23 mouse cellular contexts compared by ENCODE assay signal in genomic region chr16:7139480-7139879, GRCm38 (mm10).
A peak's percentile ranks its signal among the peaks of the same experiment; 100 is the strongest.
DNase-seq lines count a peak whose midpoint lies in the region; ATAC-seq lines count a peak whose summit lies in the region.
"Had no signal": no experiment of that assay in that cellular context is flagged by ENCODE, and none has a peak within 500 bp of the region (broad histone marks: within the 10 kb centered on the region; RNA-seq: fewer than 3 reads in every experiment).

No protein-coding gene starts in this region.

- peaks cover 22% of the 10 kb centered on the region; the same call in 1 of the 2 replicates for H3K9me3 ChIP-seq in megakaryocyte, embryonic 14.5 days
- H3K9me3 ChIP-seq: embryonic facial prominence, embryonic 10.5 days; embryonic facial prominence, embryonic 12.5 days; forebrain, embryonic 13.5 days had no signal

- no peaks in the 10 kb centered on the region for H3K27me3 ChIP-seq in megakaryocyte, embryonic 14.5 days (replicated peaks)
- H3K27me3 ChIP-seq: CH12.LX; embryonic facial prominence, embryonic 12.5 days; forebrain, embryonic 13.5 days; Patski had no signal

- H3K36me3 ChIP-seq in megakaryocyte, embryonic 14.5 days (replicated peaks; ENCODE audit: low read length) = no peaks in the 10 kb centered on the region
- H3K36me3 ChIP-seq: embryonic facial prominence, embryonic 10.5 days; embryonic facial prominence, embryonic 12.5 days; G1E had no signal

- intact Hi-C loops in heart, postnatal 25 days (cut with DNase I) = no loop called here

- DNase-seq in heart, adult 11 months = peak; percentile 73
- no peak for DNase-seq in heart, postnatal 25 days (ENCODE audit: low spot score)
- peak; percentile 55 for DNase-seq in retina, postnatal 1 day
- DNase-seq in retina, embryonic 14.5 days (ENCODE audit: low spot score) = no peak
- no peak for DNase-seq in lung, postnatal 4 days
- DNase-seq: adrenal gland, adult 8-10 months; adrenal gland, postnatal 14 days; adrenal gland, postnatal 36 days; B cell, adult 2 months; cerebellum, adult 11-12 months; cerebellum, adult 9-10 months; cerebellum, postnatal 10 days; cerebellum, postnatal 25 days had no signal

- no peak for ATAC-seq in megakaryocyte, adult 5-6 weeks (ENCODE audit: poor library complexity, severe bottlenecking)
- ATAC-seq: activated CD4-positive, CD25-positive, alpha-beta regulatory T cell, adult 4 months; CD4-positive, CD25-positive, alpha-beta regulatory T cell, adult 4 months; forebrain, embryonic 13.5 days; Patski had no signal

- peak overlapping the region; percentile 38 for H3K4me3 ChIP-seq in megakaryocyte, embryonic 14.5 days (replicated peaks)
- H3K4me3 ChIP-seq: embryonic facial prominence, embryonic 10.5 days; embryonic facial prominence, embryonic 12.5 days; forebrain, embryonic 13.5 days had no signal

- H3K4me1 ChIP-seq in megakaryocyte, embryonic 14.5 days = peaks cover 4% of the 10 kb centered on the region; the same call in 1 of the 2 replicates
- H3K4me1 ChIP-seq: embryonic facial prominence, embryonic 10.5 days; embryonic facial prominence, embryonic 12.5 days; forebrain, embryonic 13.5 days had no signal

Comparison
In these comparisons a context has a peak if more than half of its experiments do, and no peak if none do; other contexts are left out.
1. DNase-seq: peak in heart, adult 11 months (single experiment) and retina, postnatal 1 day (single experiment); none in heart, postnatal 25 days (single experiment), retina, embryonic 14.5 days (single experiment) and lung, postnatal 4 days (0 of 2).